Mouse (Mus musculus) CD4-positive, CD25-positive, alpha-beta regulatory T cell, adult 4 months (primary cell): ENCODE measurements around the gene Slc25a20. TPM values are rescaled to one million over a fixed set of nuclear protein-coding genes. Genes with fewer than 3 reads are reported as not detected.
A peak's percentile ranks its signal among the peaks of the same experiment; 100 is the strongest.
"Not testable (repeated sequence)": the region's sequence is repeated elsewhere in the genome, so short reads cannot be mapped to it uniquely, and the experiment has no call there.

Experiments
- ATAC-seq: one replicate; pipeline ENCODE4 v1.8.0; 2017
- polyA plus RNA-seq, 2 experiments: library from polyadenylated mRNA; unstranded; fragments of 100-300 nt; shearing (Covaris generic); gene quantifications; one replicate each; pipeline ENCODE4 v1.2.1; 2017

The Slc25a20 gene
- polyA plus RNA-seq, result 10 to 100 TPM; 40.4 to 61.1 TPM

DNA sequence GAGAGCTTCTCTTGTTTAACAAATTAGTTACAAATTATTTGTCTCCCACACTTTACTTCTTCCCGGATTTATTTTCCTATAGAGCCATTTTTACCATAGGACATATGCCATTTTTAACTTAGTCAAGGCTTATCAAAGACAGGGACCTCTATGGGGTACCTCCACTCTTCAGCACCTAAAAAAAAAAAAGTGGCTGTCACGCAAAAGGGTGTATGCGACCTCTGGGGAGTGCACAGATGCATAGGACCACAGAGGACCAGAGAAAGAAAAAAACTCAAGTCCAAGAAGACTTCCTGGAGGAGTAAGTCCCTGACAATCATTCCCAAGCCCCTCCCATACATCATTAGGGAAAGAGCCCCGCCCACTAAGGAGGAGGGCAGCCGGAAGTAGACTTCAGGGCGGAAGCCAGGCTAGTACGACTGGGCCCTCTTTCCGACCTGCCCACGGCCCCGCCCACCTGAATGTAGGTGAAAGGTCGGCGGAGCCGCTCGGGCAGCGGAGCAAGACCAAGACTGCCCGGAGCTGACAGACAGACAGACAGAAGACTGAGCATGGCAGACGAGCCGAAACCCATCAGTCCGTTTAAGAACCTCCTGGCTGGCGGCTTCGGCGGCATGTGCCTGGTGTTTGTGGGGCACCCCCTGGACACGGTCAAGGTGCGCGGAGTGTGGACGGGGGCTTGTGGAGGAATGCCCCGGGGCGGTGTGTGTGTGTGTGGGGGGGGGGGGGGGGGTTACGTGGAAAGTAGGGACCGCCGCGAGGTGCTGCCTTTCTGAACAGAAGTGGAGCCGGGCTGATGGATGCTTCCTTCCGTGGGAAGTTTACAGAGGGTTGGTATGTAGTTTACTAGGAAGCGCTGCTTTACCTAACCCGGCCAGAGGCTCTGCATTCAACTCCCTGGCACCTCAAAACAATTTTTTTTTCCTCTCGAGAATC lies at the start of gene Slc25a20:
Slc25a20 (plus strand) TSS at position 412 of the 936 bp plus-strand sequence.
- ATAC-seq, result peak; percentile 95

- no peak for ATAC-seq
Observed at GRCm38 (mm10) chr9:108617301-108617700, 44.6 kb upstream of the Slc25a20 start.

- ATAC-seq, result no peak
Observed at GRCm38 (mm10) chr9:108626498-108626897, 35.4 kb upstream of the Slc25a20 start.

- ATAC-seq, result no peak
Observed at GRCm38 (mm10) chr9:108628141-108628540, 33.7 kb upstream of the Slc25a20 start.

DNA sequence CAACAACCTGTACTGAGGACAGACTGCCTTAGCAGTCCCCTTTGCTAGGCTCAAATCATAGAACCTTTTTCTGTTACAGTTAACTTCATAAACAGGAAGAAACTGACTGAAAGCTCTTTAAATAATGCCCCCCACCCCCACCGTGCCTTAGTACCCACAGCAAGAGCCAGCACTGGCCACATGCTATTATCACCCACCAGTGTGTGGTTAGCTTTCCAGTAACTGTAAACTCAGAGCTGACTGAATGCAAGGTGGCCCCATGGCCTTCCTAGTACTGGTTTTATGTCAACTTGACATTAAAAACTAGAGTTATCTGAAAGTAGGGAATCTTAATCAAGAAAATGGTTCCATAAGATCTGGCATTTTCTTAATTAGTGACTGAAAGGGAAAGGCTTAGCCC lies 31.2 kb upstream of the Slc25a20 start:
- no peak for ATAC-seq

DNA sequence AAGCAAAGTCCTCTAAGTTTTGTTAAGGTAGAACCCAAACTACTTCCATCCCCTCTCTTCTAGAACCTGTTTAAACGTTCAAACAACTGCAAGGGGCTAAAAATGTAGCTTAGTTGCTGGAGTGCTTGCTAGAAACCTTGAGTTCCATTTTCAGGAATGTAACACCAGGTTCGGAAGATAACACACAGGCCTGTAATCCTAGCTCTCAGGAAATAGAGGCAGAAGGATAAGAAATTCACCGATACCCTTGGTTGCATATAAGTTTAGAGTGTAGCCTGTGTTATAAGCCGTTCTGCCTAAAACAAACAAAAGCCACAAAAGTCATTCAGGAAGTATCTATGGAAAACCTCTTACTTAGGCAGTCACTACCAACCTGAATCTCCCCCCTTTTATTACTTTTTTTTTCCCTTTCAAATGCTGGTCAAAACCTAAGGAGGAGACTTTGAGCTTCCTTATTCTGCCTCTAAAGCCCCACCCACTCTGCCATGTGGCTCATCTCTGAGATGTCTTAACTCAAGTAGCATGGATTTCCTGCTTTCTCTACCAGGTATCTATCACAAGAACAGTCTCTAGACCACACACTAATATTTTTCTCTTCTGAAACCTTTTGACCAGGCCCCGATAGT lies 30.1 kb upstream of the Slc25a20 start:
- ATAC-seq, result no peak

DNA sequence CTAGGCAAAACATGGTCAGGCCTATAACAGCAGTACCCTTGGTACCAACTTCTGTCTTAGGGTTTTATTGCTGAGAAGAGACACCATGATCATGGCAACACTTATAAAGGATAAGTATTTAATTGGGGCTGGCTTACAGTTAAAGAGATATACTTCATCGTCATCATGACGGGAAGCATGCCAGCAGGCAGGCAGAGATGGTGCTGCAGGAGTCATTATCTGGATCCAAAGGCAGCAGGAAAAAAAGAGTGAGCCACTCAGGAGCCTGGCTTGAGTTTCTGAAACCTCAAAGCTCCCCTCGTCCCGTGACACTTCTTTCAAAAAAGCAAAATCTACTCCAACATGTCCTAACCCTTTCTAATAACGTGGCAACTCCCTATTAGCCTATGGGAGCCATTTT lies 29.5 kb upstream of the Slc25a20 start:
- ATAC-seq, result no peak

- ATAC-seq, result no peak
Observed at GRCm38 (mm10) chr9:108633846-108634245, 28.0 kb upstream of the Slc25a20 start.

- ATAC-seq, result no peak
Observed at GRCm38 (mm10) chr9:108635415-108635814, 26.5 kb upstream of the Slc25a20 start.

- no peak for ATAC-seq
Observed at GRCm38 (mm10) chr9:108639825-108640224, 22.1 kb upstream of the Slc25a20 start.

GRCm38 (mm10) chr9:108648166-108648565 lies 13.7 kb upstream of the Slc25a20 start:
- ATAC-seq, result no peak

DNA sequence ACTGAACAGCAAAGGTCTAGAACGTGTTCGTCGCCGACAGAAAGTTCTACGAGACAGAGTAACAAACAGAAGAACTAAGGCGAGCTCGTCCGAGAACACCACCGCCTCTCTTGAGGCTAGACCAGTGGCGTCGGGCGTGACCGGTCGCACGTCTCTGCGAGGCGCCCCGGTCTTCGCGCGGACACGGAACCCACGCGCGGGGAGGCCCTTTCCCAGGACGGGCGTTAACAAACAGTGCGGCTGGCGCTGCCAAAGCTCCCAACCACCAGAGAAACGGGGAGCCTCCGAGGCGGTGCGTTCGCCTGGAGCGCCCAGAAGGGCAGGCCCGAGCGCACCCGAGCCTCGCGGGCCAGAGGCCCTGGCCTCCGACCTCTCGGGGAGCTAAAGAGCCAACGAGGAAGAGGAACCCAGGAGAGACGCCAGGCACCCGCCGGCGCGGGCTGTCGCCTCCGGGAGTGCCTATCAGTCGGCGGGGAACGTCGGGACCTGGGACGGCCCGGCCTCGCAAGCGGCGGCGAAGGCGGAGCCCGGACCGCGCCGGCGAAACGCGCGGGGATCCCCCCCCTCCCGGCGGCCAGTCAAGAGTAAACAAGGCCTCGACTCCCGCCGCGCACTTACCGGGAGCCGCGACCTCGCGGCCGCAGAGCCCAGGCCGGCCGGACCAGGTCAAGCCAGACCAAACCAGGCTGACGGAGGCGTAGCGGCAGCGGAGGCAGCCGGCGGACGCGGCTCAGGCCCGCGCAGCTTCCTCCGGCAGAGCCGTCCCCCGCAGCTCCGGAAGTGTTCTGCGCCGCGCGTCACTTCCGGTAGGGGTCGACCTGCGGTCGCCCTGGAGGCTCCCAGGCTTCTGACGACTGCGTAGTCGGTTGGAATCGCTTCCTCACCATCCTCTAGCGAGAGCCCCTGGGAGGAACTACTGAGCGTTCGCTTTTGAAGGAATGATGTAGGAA lies 13.0 kb upstream of the Slc25a20 start, which contains the start of gene Arih2:
Arih2 (minus strand) TSS at position 776 of the 950 bp plus-strand sequence.
- ATAC-seq, result peak; percentile 89

- peak; percentile 56 for ATAC-seq
Observed at GRCm38 (mm10) chr9:108649561-108650440, 12.1 kb upstream of the Slc25a20 start.

GRCm38 (mm10) chr9:108654566-108655464 lies 7.1 kb upstream of the Slc25a20 start:
- ATAC-seq, result no peak

DNA sequence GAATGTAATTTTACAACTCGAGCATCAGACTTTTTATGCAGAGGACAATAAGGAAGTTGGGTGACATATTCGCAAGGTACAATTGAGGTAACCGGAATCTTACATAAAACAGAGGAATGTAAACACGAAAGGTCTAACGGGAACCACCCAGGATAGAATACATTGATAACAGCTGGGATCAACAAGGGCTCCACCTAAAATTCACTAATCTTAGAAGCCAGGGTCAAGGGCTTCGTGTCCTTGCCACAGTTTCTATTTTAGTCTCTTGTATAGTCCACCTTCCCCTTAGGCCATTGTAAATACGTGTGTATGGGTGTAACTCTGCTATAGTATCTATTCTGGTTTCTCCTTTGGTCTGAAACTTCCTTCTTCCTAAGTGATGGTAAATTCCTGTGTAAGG lies 6.0 kb upstream of the Slc25a20 start:
- not testable (repeated sequence) for ATAC-seq

GRCm38 (mm10) chr9:108662660-108663059 lies 772 bp downstream of the Slc25a20 start:
- ATAC-seq, result no peak

DNA sequence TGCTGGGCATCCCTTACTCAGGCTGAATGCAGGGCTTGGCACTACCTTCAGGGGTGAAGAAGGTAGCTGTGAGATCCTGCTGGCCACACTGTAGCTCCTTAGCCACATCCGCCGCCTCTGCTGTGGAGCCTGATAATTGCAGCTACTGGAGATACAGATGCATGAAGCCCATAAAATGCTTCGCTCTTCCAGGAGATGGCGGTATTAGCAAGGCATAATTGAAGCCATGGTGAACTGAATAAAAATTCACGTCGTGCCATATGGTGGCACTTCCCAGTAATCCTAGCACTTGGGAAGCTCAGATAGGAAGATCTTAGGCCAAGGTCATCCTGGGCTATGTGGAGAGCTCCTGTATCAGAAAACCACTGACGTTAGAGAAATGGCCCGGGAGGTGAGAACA lies 8.0 kb downstream of the Slc25a20 start:
- ATAC-seq, result no peak

GRCm38 (mm10) chr9:108673151-108673550 lies 11.3 kb downstream of the Slc25a20 start:
- ATAC-seq, result no peak

DNA sequence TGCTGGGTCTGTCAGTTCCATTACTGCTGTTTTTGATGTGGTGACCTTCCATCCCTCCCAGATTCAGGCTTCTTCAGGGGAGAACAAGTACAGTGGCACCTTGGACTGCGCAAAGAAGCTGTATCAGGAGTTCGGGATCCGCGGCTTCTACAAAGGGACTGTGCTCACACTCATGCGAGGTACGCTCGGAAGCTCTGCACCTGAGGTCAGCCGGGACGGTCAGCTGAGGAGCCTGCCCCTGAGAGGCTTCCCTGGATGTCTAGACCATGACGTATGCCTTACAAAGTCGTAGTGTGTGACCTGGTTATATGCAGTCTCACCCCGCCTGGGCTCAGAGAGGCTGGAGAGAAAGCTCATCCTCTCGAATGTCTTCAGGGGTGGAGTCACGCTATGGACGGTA lies 18.1 kb downstream of the Slc25a20 start:
- ATAC-seq, result no peak

DNA sequence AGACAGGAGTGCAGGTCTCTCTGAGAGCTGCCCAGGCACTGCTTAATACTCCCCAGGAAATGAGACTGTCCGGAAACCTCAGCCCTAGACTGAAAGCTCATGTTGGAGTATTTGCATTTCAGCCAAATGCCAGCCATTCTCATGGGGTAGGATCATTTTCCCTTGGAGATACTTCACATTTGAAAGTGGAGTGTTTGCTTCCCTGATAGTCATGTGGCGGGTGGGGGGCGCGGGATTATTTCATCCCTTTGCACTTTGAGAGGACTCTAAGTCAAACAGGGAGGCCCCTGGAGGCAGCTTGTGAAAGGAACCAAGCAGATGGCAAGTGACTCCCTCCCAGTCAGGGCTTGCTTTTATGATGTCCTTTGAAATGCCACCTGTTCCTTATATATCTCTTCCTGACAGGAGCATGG lies 24.6 kb downstream of the Slc25a20 start:
- no peak for ATAC-seq
